Mouse (Mus musculus) urinary bladder, postnatal 4 days (tissue): Measurements from ENCODE around the gene Fbxo24.

ENCODE experiments used
- DNase-seq, 2 experiments: peaks; one replicate each; pipeline ENCODE4 v3.0.0; 2021 to 2022; ENCODE audit warnings: low spot score in 2 of 2

Gene Fbxo24

GRCm38 (mm10) chr5:137628498-137629305 lies at the start of gene Fbxo24, which contains the start of the genes Lrch4 and Gm20605:
Fbxo24 (minus strand) TSS chr5:137629002.
Lrch4 (plus strand) TSS chr5:137629121.
Gm20605 (plus strand) TSS chr5:137629175.
- DNase-seq: peak; percentile 98 to 100

GRCm38 (mm10) chr5:137677859-137678258 lies 49.1 kb upstream of the Fbxo24 start:
- DNase-seq: no peak

- DNase-seq: no peak
Measured at GRCm38 (mm10) chr5:137674786-137675185, 46.0 kb upstream of the Fbxo24 start.

- DNase-seq: no peak
Measured at GRCm38 (mm10) chr5:137673015-137673414, 44.2 kb upstream of the Fbxo24 start.

GRCm38 (mm10) chr5:137672361-137672760 lies 43.6 kb upstream of the Fbxo24 start:
- DNase-seq: no peak

- peak in 1 of 2 experiments; percentile 69 for DNase-seq
Measured at GRCm38 (mm10) chr5:137671443-137672240, 42.8 kb upstream of the Fbxo24 start.

GRCm38 (mm10) chr5:137670240-137670639 lies 41.4 kb upstream of the Fbxo24 start:
- DNase-seq: no peak

- no peak for DNase-seq
Measured at GRCm38 (mm10) chr5:137668971-137669370, 40.2 kb upstream of the Fbxo24 start.

- no peak for DNase-seq
Measured at GRCm38 (mm10) chr5:137663057-137663456, 34.3 kb upstream of the Fbxo24 start.

GRCm38 (mm10) chr5:137660064-137660688 lies 31.4 kb upstream of the Fbxo24 start:
- DNase-seq: no peak

- peak in 1 of 2 experiments; percentile 75 for DNase-seq
Measured at GRCm38 (mm10) chr5:137656977-137657376, 28.2 kb upstream of the Fbxo24 start.

- DNase-seq: no peak
Measured at GRCm38 (mm10) chr5:137654746-137655145, 25.9 kb upstream of the Fbxo24 start.

- DNase-seq: no peak
Measured at GRCm38 (mm10) chr5:137653366-137653765, 24.6 kb upstream of the Fbxo24 start.

GRCm38 (mm10) chr5:137652474-137652873 lies 23.7 kb upstream of the Fbxo24 start:
- DNase-seq: peak; percentile 59 to 80

- DNase-seq: no peak
Measured at GRCm38 (mm10) chr5:137649669-137650571, 21.1 kb upstream of the Fbxo24 start.

GRCm38 (mm10) chr5:137649251-137649650 lies 20.4 kb upstream of the Fbxo24 start:
- no peak for DNase-seq

- no peak for DNase-seq
Measured at GRCm38 (mm10) chr5:137647827-137648601, 19.2 kb upstream of the Fbxo24 start.

GRCm38 (mm10) chr5:137645652-137646091 lies 16.9 kb upstream of the Fbxo24 start, which contains the start of gene Irs3:
Irs3 (minus strand) TSS chr5:137645714.
- DNase-seq: peak in 1 of 2 experiments; percentile 23

- peak in 1 of 2 experiments; percentile 25 for DNase-seq
Measured at GRCm38 (mm10) chr5:137645091-137645651, 16.4 kb upstream of the Fbxo24 start.

GRCm38 (mm10) chr5:137644484-137644883 lies 15.7 kb upstream of the Fbxo24 start:
- DNase-seq: peak in 1 of 2 experiments; percentile 17
